Mouse (Mus musculus) colon, adult 2 months (tissue): ENCODE data around the gene Fubp3. TPM values are rescaled to one million over a fixed set of nuclear protein-coding genes. Genes with fewer than 3 reads are reported as not detected.

Experiments
- polyA plus RNA-seq: library from polyadenylated mRNA; depleted of rRNA; stranded (reverse); fragments of >200 nt; gene quantifications from 2 replicates; pipeline ENCODE4 v1.2.3, GENCODE M21; 2012; rRNA removed

Fubp3 gene
- polyA plus RNA-seq, result 49.4 and 51.4 TPM in 2 replicates

DNA sequence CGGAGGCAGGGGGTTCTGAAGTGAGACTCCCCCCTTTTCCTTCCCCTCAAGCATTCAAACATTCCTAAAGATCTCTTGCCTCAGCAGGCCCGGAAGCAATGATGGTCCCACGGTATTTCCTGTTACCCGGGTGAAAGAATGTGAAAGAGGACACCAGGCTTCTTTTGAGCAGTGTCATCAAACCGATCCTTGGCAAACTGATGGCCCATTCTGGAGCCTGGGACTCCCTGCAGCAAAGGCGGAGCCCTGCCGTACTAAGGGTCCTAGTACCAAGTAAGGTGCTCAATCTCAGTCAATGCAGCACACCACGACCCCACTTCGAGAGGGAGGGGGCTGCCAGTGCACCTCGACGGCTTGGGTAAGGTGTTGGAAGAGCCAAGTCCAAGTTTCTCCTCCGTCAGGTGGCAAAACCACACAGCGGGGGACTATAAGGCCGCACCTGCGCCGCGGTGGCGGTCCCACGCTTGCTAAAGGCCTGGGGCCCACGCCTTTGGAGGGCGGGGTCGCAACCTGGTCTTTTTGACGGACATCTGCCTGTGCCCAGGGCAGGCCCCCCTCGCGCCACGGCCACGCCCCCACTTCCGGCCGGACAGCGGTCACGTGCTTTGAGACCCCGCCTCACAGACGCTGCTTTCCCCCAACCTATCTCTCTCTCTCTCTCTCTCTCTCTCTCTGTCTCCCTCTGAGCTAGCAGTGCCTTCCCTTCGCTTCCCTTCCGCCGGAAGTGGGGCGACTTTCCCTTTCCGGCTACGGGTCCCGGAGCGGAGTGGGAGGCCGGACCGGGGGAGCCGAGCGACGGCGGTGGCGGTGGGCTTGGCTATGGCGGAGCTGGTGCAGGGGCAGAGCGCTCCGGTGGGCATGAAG lies at the start of gene Fubp3:
TSS of gene Fubp3 (plus strand) at position 601 of the 864 bp plus-strand sequence.

GRCm38 (mm10) chr2:31639901-31640608 lies 67.6 kb downstream of the Fubp3 start, which contains the start of gene Prdm12:
Gene Prdm12 (plus strand): TSS chr2:31640037.

Other genes starting within 250 kb of the Fubp3 start
- 27.2 and 33.0 TPM in 2 replicates for gene Ass1, start 102.4 kb upstream of the Fubp3 start, polyA plus RNA-seq
- not detected in 2 replicates for gene Prdm12, start 67.4 kb downstream of the Fubp3 start, polyA plus RNA-seq
- gene Exosc2, start 98.1 kb downstream of the Fubp3 start, polyA plus RNA-seq, result 4.6 and 5.0 TPM in 2 replicates
- 61.1 and 62.2 TPM in 2 replicates for gene Abl1, start 115.7 kb downstream of the Fubp3 start, polyA plus RNA-seq
- 0.08 TPM in 1 of 2 replicates, not detected in the other for gene Qrfp, start 237.9 kb downstream of the Fubp3 start, polyA plus RNA-seq